Comparison of ENCODE assay signal across 8 mouse cellular contexts in genomic region chr1:85894231-85894747, GRCm38 (mm10). TPM values are rescaled to one million over a fixed set of nuclear protein-coding genes. Genes with fewer than 3 reads are reported as not detected.
DNase-seq lines count a peak whose midpoint lies in the region; ATAC-seq and TF ChIP-seq lines count a peak whose summit lies in the region.

Gene Itm2c (plus strand): TSS chr1:85894281.

- intact Hi-C loops in heart, postnatal 14 days (cut with DNase I): loop anchor here (2.0 kb wide), 1 partner anchor 41 kb away; no protein-coding TSS in a partner anchor

- no peaks in the 10 kb centered on the region for H3K27me3 ChIP-seq in forebrain, embryonic 15.5 days
- no peaks in the 10 kb centered on the region for H3K27me3 ChIP-seq in liver, postnatal 0 days (ENCODE audit: insufficient read depth, low read length)
- H3K27me3 ChIP-seq in neural tube, embryonic 13.5 days: no peaks in the 10 kb centered on the region

- WGBS in forebrain, embryonic 15.5 days: under 1% methylated on average over 35 of the region's 35 CpGs
- WGBS in large intestine, adult 2 months: under 1% methylated on average over 35 of the region's 35 CpGs
- 2% methylated on average over 34 of the region's 35 CpGs for WGBS in liver, postnatal 0 days (ENCODE audit: insufficient replicate concordance)
- under 1% methylated on average over 35 of the region's 35 CpGs for WGBS in neural tube, embryonic 13.5 days

- H3K4me3 ChIP-seq in forebrain, embryonic 15.5 days: peak within 1 kb of the TSS; percentile 86
- peak within 1 kb of the TSS; percentile 88 for H3K4me3 ChIP-seq in liver, postnatal 0 days (ENCODE audit: low read depth, low read length)
- H3K4me3 ChIP-seq in neural tube, embryonic 13.5 days: peak within 1 kb of the TSS; percentile 81

- DNase-seq in ES-CJ7 (ENCODE audit: low read depth, low spot score): peak; percentile 82
- peak; percentile 90 for DNase-seq in cerebellum, adult 11-12 months
- DNase-seq in heart, postnatal 14 days: peak; percentile 87 to 91
- peak; percentile 57 for DNase-seq in large intestine, adult 2 months (ENCODE audit: low read depth, low spot score)
- DNase-seq in liver, postnatal 0 days: peak; percentile 87
- peak; percentile 83 for DNase-seq in testis, postnatal 14 days (ENCODE audit: low spot score)

- no peaks in the 10 kb centered on the region for H3K9me3 ChIP-seq in forebrain, embryonic 15.5 days
- no peaks in the 10 kb centered on the region for H3K9me3 ChIP-seq in liver, postnatal 0 days (ENCODE audit: low read length)
- H3K9me3 ChIP-seq in neural tube, embryonic 13.5 days: no peaks in the 10 kb centered on the region

- peak within 1 kb of the TSS; percentile 87 for H3K27ac ChIP-seq in forebrain, embryonic 15.5 days (replicated peaks)
- peak within 1 kb of the TSS; percentile 67 for H3K27ac ChIP-seq in liver, postnatal 0 days (ENCODE audit: low read depth)
- peak within 1 kb of the TSS; percentile 90 for H3K27ac ChIP-seq in neural tube, embryonic 13.5 days (replicated peaks)

- ATAC-seq in forebrain, embryonic 15.5 days (replicated peaks): peak; percentile 90
- ATAC-seq in liver, postnatal 0 days: peak; percentile 69
- ATAC-seq in neural tube, embryonic 13.5 days (ENCODE audit: low read depth): peak; percentile 87

- peak within 1 kb of the TSS; percentile 84 for H3K4me2 ChIP-seq in forebrain, embryonic 15.5 days (replicated peaks)
- H3K4me2 ChIP-seq in liver, postnatal 0 days (ENCODE audit: low read depth, low read length): peak within 1 kb of the TSS; percentile 96
- H3K4me2 ChIP-seq in neural tube, embryonic 13.5 days: peak within 1 kb of the TSS; percentile 91

- H3K36me3 ChIP-seq in forebrain, embryonic 15.5 days: no peaks in the 10 kb centered on the region
- H3K36me3 ChIP-seq in liver, postnatal 0 days (replicated peaks; ENCODE audit: insufficient read depth, low read length): no peaks in the 10 kb centered on the region
- H3K36me3 ChIP-seq in neural tube, embryonic 13.5 days: no peaks in the 10 kb centered on the region

- no peak for TF ChIP-seq EP300 in liver, postnatal 0 days (IDR thresholded peaks at IDR 0.05; ENCODE audit: low read depth)

- peak within 1 kb of the TSS; percentile 80 for H3K9ac ChIP-seq in forebrain, embryonic 15.5 days (replicated peaks)
- H3K9ac ChIP-seq in liver, postnatal 0 days (replicated peaks): peak within 1 kb of the TSS; percentile 76
- peak within 1 kb of the TSS; percentile 86 for H3K9ac ChIP-seq in neural tube, embryonic 13.5 days

- TF ChIP-seq CTCF in liver, postnatal 0 days (IDR thresholded peaks at IDR 0.05; ENCODE audit: low read depth): no peak

- H3K4me1 ChIP-seq in forebrain, embryonic 15.5 days: peaks cover 49% of the 10 kb centered on the region
- peaks cover 38% of the 10 kb centered on the region for H3K4me1 ChIP-seq in liver, postnatal 0 days (ENCODE audit: insufficient read depth)
- H3K4me1 ChIP-seq in neural tube, embryonic 13.5 days (replicated peaks): peaks cover 47% of the 10 kb centered on the region

RNA-seq across cellular contexts. Expression of gene Itm2c, which starts in this region (rescaled TPM):
- 148 and 160 TPM in 2 replicates for polyA plus RNA-seq in forebrain, embryonic 15.5 days (2015; fragmentation: Nextera tagmentation; extraction: Ambion mirVana)
- total RNA-seq in heart, postnatal 14 days (2021): 10 to 100 TPM; 87.2 to 93.8 TPM
- 107 and 112 TPM in 2 replicates for polyA plus RNA-seq in large intestine, adult 2 months (2012; rRNA removed)
- polyA plus RNA-seq in liver, postnatal 0 days (2015; fragmentation: Nextera tagmentation; extraction: Ambion mirVana): 52.1 and 56.7 TPM in 2 replicates
- 148 and 155 TPM in 2 replicates for polyA plus RNA-seq in neural tube, embryonic 13.5 days (2015; fragmentation: Nextera tagmentation; extraction: Ambion mirVana)

Comparison
In these comparisons a context has a peak if more than half of its experiments do, and no peak if none do; other contexts are left out.
1. Peak in every context shown above with its lines: DNase-seq, ATAC-seq, H3K4me3 ChIP-seq and H3K27ac ChIP-seq.